Mouse (Mus musculus) testis, postnatal 14 days (tissue): ENCODE results near the gene Dusp10.

ENCODE experiments used
- DNase-seq: peaks from one replicate; pipeline ENCODE4 v3.0.0; 2021; ENCODE audit warnings: low spot score

Gene Dusp10

GRCm38 (mm10) chr1:184053711-184054110, 40.6 kb downstream of the Dusp10 start:
- no peak for DNase-seq

DNA sequence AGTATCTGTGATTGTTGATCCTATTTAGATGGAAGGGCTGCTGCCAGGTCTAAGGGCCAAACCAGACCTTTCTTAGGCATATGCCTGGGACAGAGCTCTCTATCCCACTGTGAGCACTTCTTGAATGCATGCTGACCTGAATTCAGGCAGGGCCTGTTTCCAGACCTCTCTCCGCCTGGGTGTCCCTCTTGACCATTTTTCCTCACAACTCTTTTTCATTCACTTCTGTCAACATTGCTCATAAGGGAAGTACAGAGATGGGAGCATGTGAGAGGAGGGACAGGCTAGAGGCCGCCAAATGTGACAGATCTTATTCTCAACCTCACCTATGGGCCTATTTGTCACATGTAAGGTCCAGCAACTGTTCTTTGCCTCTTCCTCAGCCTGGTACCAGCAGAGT, 41.1 kb downstream of the Dusp10 start:
- no peak for DNase-seq

- no peak for DNase-seq
Observed at GRCm38 (mm10) chr1:184058206-184058605, 45.1 kb downstream of the Dusp10 start.

DNA sequence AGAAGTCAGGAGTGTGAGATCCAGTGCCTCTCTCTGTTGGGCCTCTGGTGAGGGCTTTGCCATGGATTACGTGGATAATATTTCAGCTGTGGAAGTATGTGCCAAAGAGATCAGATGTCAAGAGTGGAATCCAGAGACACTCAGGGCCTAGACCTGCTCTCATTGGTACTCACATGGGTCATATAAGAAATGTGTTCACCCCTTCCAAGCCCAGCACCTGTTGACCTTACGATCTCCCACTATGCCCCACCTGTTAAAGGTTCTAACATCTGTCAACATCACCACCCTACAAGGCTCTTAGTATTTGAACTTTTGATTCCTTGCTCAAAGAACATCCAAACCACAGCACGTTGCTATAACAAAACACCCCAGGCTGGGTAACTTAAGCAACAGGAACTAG, 46.7 kb downstream of the Dusp10 start:
- no peak for DNase-seq

DNA sequence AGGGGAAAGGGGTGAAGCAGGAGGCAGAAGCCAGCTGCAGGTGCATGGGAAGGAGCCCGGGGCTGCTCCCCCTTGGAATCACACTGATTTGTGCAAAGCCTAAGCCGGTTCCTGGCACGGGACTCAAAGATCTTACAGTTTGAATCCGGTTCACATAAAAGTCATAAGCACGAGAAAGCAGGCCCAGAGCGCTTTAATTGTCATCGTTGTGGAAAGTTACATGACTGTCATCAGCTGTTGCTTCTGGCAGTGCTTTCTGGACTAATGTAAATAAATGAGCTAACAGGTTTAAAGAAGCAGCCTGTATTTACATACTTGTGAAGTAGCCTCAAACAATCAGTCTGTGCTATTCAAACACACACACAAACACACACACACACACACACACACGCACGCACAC, 47.3 kb downstream of the Dusp10 start:
- no peak for DNase-seq

GRCm38 (mm10) chr1:184060828-184061734, 48.0 kb downstream of the Dusp10 start:
- no peak for DNase-seq

- DNase-seq = no peak
Observed at GRCm38 (mm10) chr1:184061901-184062300, 48.8 kb downstream of the Dusp10 start.

DNA sequence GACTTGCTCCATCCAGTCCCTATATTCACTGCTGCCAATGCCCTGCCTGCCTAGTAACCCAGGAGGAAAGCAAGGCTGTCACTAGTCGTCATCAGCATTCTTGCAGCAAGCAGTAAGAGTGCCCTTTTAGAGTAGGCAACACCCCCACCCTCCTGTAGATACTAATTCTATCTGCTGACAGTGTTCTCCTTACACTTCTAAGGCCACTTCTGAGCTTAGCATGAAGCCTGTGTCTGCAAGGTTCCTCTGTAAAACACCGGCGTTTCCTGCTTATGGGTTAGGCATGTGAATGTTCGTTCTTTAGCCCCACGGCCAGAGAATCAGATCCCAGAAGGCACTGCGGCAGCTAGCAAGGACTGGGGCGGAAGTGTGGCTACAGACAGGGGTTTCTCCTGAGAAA, 51.2 kb downstream of the Dusp10 start:
- no peak for DNase-seq

- no peak for DNase-seq
Observed at GRCm38 (mm10) chr1:184065589-184066361, 52.7 kb downstream of the Dusp10 start.

DNA sequence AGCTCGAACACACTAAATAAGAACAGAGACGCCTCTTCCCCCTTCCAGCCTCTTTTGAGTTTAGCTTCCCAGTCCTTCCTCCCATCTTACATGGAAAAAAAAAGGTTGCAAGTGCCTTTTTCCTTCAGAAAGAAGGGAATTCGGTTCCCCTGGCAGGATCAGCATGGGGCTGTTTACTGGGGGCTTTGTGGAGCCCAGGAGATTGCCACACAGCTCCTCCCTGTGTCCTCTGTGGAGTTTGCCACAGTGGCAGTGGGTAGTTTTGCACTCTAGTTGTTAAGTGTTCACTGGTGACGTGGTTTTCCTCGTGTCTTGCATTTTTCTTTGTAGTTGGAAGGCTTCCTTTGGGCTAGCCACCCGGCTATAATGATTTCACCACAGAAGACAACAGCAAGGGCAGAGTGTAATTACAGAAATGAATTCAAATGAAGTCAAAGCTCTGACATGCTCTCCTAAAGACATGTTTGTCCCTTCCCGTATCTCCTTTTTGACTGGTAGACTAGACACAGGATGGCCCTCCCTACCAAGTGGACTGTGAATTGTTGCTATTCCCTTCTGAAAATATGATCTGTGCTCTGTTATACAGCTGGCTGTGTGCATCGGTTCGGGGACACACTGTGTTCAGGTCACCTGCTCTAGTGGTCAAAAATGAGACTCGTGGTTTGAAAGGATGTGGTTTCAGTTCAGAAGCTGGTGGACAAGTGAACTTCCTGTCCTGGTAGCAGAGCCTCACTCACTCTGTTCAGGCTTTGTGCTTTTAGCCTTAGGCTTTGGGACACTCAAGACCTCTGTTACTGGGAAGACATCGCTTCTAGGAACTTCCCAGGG, 53.6 kb downstream of the Dusp10 start:
- no peak for DNase-seq

DNA sequence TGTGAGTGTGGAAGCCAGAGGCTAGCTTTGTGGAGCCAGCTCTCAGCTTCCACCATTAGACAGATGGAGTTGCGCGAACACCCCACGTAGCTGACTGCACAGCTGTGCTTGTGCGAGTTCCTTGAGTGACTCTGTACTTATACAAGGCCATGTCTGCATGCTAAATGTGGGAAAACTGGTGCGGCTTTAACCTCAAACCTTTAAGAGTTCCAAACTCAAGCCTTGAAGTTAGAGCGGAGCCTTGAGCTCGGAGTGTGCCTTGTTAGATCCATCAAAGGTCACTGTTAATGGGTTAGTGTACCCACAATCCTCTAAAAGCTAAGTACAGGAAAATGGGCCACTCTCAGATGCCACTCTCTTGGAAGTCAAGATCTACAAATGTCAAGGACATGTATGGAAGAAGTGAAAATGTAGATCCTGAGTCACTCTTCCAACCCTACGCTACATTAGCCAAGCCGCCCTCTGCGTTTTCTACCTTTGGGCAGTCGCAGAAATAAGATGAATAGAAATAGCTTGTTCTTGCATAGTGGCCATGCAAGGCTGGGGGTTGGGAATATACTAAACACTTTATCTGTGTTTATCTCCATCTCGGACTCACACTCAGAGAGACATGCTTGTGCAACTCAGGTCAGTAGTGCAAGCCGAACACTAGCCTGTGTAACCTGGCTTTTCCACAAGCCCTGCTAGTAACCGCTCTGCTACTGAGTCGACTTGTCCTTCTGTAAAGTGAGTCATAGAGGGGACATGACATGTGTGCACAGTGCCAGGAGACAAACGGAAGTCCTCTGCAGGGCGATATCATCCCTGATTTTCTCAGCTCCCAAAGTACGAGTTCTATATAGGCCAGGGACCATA, 54.8 kb downstream of the Dusp10 start:
- no peak for DNase-seq

DNA sequence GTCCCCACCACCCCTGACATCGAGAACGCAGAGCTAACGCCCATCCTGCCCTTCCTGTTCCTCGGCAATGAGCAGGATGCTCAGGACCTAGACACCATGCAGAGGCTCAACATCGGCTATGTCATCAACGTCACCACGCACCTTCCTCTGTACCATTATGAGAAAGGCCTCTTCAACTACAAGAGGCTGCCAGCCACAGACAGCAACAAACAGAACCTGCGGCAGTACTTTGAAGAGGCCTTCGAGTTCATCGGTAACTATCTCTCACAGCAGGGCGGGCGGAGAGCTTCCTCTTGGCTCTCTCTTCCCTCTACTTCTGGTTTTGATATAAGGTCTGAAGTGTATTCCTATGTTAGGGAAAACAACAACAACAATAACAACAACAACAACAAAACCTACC, 55.9 kb downstream of the Dusp10 start:
- DNase-seq = no peak

DNA sequence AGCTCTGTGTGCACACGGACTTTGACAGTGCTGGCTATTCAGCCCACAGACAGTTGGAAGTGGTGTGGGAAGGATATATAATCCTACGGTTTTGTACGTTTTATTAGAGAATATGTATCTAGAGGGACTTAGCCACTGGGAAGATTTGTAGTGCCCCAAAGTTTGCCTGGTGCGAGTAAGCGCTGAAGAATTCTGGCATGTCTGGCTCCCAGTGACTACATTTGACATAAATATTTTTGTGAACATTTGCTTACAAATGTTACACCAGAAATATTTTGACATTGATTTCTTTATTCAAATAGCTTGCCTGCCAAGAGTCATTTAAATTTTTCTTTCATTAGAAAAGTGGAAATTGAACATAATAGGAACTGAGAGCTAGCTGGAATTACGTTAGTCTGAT, 63.0 kb downstream of the Dusp10 start:
- DNase-seq = no peak

DNA sequence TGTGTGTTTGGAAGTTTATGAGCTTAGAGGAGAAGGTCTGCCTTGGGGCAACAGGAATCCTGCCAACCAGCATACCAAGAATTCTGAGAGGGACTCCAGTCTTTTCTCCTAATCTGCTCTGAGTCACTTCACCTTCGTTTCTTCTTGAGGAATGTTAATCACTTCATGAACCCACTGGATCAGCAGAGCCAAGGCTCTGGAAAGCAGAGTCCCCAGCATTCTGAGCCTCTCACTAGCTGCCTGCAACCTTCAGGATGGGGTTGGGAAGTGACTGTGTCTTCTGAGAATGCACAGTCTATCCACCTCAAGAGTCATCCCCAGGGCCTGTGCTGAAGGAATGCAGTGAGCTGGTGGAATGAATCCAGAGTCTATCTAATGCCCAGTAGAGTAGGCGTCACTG, 63.7 kb downstream of the Dusp10 start:
- DNase-seq = no peak

- no peak for DNase-seq
Observed at GRCm38 (mm10) chr1:184079304-184079703, 66.2 kb downstream of the Dusp10 start.

DNA sequence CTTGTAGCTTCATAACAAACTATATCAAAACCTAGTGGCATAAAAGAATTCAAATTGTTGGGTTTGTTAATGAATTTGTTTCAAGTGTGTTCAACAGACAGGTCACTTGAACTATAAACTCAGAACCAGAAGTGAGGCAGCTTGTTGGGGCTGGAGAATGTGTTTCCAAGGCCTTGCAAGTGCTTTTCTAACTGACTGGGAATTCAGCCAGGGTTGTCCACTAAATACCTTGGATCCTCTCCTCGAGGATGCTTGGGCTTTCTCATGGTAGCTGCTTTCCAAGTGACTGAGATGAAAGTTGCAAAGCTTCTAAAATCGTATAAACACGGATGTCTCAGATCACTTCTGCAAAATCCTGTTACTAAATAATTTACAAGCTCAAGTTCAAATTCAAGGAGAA, 69.6 kb downstream of the Dusp10 start:
- DNase-seq = no peak

GRCm38 (mm10) chr1:184083166-184083565, 70.1 kb downstream of the Dusp10 start:
- DNase-seq = no peak

- no peak for DNase-seq
Observed at GRCm38 (mm10) chr1:184084961-184085360, 71.9 kb downstream of the Dusp10 start.

DNA sequence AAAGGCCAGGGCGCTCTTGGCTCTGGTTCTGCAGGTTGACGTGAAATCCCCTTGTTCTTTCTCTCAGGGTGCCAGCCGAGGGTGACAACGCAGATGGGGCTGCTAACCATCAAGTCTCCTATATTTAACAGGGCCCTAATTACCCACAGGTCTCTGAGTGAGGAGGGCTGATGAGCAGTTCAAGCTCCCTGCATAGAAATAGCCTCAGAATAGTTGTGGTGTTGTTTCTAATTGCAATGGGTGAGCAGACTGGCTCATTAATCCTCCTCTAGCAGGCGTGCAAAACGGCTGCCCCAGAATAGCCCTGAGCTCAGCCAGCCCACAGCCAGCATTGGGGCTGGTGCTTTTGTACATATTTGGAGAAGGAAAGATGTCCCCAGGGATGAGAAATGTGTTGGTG, 77.4 kb downstream of the Dusp10 start:
- no peak for DNase-seq

DNA sequence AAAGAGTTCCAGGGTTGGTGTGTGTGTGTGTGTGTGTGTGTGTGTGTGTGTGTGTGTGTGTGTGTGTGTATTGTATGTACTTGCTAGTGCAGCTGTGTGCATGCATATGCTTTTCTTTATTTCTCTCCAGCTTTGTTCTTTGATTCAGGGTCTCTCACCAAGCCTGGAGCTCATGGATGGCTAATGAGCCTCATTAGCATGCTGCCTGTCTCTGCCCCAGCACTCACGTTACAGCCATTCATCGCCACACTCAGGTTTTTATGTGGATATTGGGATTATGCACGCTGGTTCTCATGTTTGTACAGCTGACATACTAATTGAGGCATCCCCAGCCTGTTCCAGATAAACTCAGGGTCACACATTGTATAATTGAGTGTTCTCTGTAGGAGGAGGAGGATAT, 81.8 kb downstream of the Dusp10 start:
- no peak for DNase-seq

DNA sequence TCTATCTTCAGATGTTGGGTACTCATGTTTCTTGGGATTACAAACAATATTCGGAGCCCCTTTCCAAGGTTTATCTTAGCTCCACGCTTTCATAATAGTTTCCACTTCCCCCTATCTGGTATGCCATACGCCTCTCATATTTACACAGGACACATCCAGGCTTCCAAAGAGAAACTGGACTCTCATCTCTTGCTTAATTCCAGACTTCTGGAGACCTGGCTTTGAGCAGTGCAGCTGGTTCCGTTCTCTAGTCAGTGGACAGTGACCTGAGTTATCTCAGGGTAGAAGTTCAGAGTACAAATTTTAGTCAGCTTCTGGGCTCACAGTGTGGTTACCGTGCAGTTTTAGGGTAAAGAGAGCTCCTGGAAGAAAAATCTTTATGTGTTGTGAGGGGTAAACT, 87.3 kb downstream of the Dusp10 start:
- DNase-seq = no peak
